Mouse (Mus musculus) hindbrain, embryonic 11.5 days (tissue): ENCODE results near the gene Upf3a. TPM values are rescaled to one million over a fixed set of nuclear protein-coding genes. Genes with fewer than 3 reads are reported as not detected.

Experiments
- ATAC-seq: fragments of 200-750 bp; cut with Nextera tagmentation; 2 replicates; pipeline ENCODE4 v1.8.0; 2017; ENCODE audit warnings: mild to moderate bottlenecking, moderate TSS enrichment, moderate library complexity; ENCODE audit not compliant: low FRiP score
- DNase-seq: peaks from one replicate; pipeline ENCODE4 v3.0.0-alpha.2; 2015; ENCODE audit warnings: low spot score
- H3K27ac ChIP-seq: fragments of 300-500 bp; sonication (generic); 2 replicates; pipeline ENCODE4 v1.5.1; 2014; ENCODE audit warnings: mild to moderate bottlenecking, low read depth, low read length
- H3K27me3 ChIP-seq: fragments of 300-500 bp; sonication (generic); 2 replicates; pipeline ENCODE4 v1.6.1; 2014; ENCODE audit warnings: mild to moderate bottlenecking, low read length, moderate library complexity, mixed read lengths; ENCODE audit not compliant: control insufficient read depth, insufficient read depth
- H3K36me3 ChIP-seq: fragments of 300-500 bp; sonication (generic); 2 replicates; pipeline ENCODE4 v1.6.1; 2014; ENCODE audit warnings: mild to moderate bottlenecking, low read length, moderate library complexity, mixed read lengths; ENCODE audit not compliant: control insufficient read depth, insufficient read depth
- H3K4me1 ChIP-seq: fragments of 300-500 bp; sonication (generic); replicated peaks from 2 replicates; pipeline ENCODE4 v1.6.1; 2014; ENCODE audit warnings: low read length, mixed read lengths; ENCODE audit not compliant: control insufficient read depth, insufficient read depth
- H3K4me2 ChIP-seq: fragments of 300-500 bp; sonication (generic); replicated peaks from 2 replicates; pipeline ENCODE4 v1.6.1; 2014; ENCODE audit warnings: mild to moderate bottlenecking, low read depth, low read length
- H3K4me3 ChIP-seq: fragments of 300-500 bp; sonication (generic); 2 replicates; pipeline ENCODE4 v1.5.1; 2014; ENCODE audit warnings: low read depth, low read length
- H3K9ac ChIP-seq: fragments of 300-500 bp; sonication (generic); 2 replicates; pipeline ENCODE4 v1.6.1; 2014; ENCODE audit warnings: low read depth, low read length
- H3K9me3 ChIP-seq: fragments of 300-500 bp; sonication (generic); 2 replicates; pipeline ENCODE4 v1.6.1; 2016; ENCODE audit warnings: low read length; ENCODE audit not compliant: control insufficient read depth
- WGBS: fragments of 180-500 bp; shearing (Covaris S2); extraction: QIAGEN DNeasy Blood & Tissue Kit; methylation state at CpG from one replicate; pipeline ENCODE4 v1.1.7; 2014; 5-methylcytosine and 5-hydroxymethylcytosine counted together
- polyA plus RNA-seq: library from polyadenylated mRNA; unstranded; fragments of >200 nt; fragmentation: Nextera tagmentation; extraction: Ambion mirVana; gene quantifications from 2 replicates; pipeline ENCODE4 v1.2.1, GENCODE M21; 2014

Upf3a gene
- polyA plus RNA-seq, 1 experiment from 2014 or later = 43.7 TPM

GRCm38 (mm10) chr8:13757805-13758727 is 27.3 kb upstream of the Upf3a start:
- H3K4me1 ChIP-seq = peaks cover 2% of the 10 kb centered on the region; the same call in 1 of the 2 replicates
- 0 out of 2 replicates have a peak overlapping the region, but pooled peaks have one; percentile 17 for H3K27ac ChIP-seq
- H3K4me2 ChIP-seq = peak overlapping the region; percentile 74
- 0 out of 2 replicates have a peak, but pooled peaks cover 3% of the 10 kb centered on the region for H3K36me3 ChIP-seq
- H3K9me3 ChIP-seq = no peaks in the 10 kb centered on the region
- peak; percentile 65 for DNase-seq
- no peaks in the 10 kb centered on the region for H3K27me3 ChIP-seq
- WGBS = under 1% methylated on average over 37 of the region's 38 CpGs
- H3K9ac ChIP-seq = peak overlapping the region; percentile 94
- peak overlapping the region; percentile 100 for H3K4me3 ChIP-seq
- ATAC-seq = peak; percentile 73

GRCm38 (mm10) chr8:13769206-13769605 is 16.2 kb upstream of the Upf3a start:
- peaks cover 19% of the 10 kb centered on the region for H3K36me3 ChIP-seq
- H3K27me3 ChIP-seq = no peaks in the 10 kb centered on the region
- no peak for DNase-seq
- no peak overlapping the region for H3K9ac ChIP-seq
- no peak overlapping the region for H3K4me3 ChIP-seq
- 90% methylated on average over 11 of the region's 11 CpGs for WGBS
- no peak overlapping the region for H3K4me2 ChIP-seq
- no peak for ATAC-seq
- no peak overlapping the region for H3K27ac ChIP-seq
- H3K4me1 ChIP-seq = no peaks in the 10 kb centered on the region
- no peaks in the 10 kb centered on the region for H3K9me3 ChIP-seq

GRCm38 (mm10) chr8:13780536-13780935 is 4.9 kb upstream of the Upf3a start:
- Histone ChIP-seq H3K27ac (no peak overlapping the region), H3K4me1 (no peaks in the 10 kb centered on the region), H3K9me3 (no peaks in the 10 kb centered on the region), H3K4me2 (no peak overlapping the region), H3K27me3 (no peaks in the 10 kb centered on the region), H3K4me3 (no peak overlapping the region), H3K9ac (no peak overlapping the region), H3K36me3 (peaks cover 18% of the 10 kb centered on the region)
- ATAC-seq = no peak
- DNase-seq = no peak
- 89% methylated on average over 3 of the region's 3 CpGs for WGBS

- H3K4me3 ChIP-seq = peak overlapping the region; percentile 65
- peak; percentile 100 for DNase-seq
- peak; percentile 96 for ATAC-seq
- H3K4me2 ChIP-seq = peak overlapping the region; percentile 60
- H3K27ac ChIP-seq = peak overlapping the region; percentile 98
- H3K9ac ChIP-seq = peak overlapping the region; percentile 96
- H3K27me3 ChIP-seq = no peaks in the 10 kb centered on the region
- no peaks in the 10 kb centered on the region for H3K9me3 ChIP-seq
- no peaks in the 10 kb centered on the region for H3K4me1 ChIP-seq
- peaks cover 7% of the 10 kb centered on the region; the same call in 1 of the 2 replicates for H3K36me3 ChIP-seq
- under 1% methylated on average over 43 of the region's 47 CpGs for WGBS
These were observed 417 bp downstream of the Upf3a start for GRCm38 (mm10) chr8:13785764-13786299.

- H3K4me2 ChIP-seq = no peak overlapping the region
- no peaks in the 10 kb centered on the region for H3K36me3 ChIP-seq
- WGBS = 91% methylated on average over 8 of the region's 8 CpGs
- H3K27ac ChIP-seq = no peak overlapping the region
- H3K4me1 ChIP-seq = no peaks in the 10 kb centered on the region
- no peaks in the 10 kb centered on the region for H3K27me3 ChIP-seq
- DNase-seq (no peak), ATAC-seq (no peak)
- no peak overlapping the region for H3K4me3 ChIP-seq
- no peaks in the 10 kb centered on the region for H3K9me3 ChIP-seq
- no peak overlapping the region for H3K9ac ChIP-seq
These were observed 4.2 kb downstream of the Upf3a start for GRCm38 (mm10) chr8:13789606-13790005.

GRCm38 (mm10) chr8:13793097-13793745 is 7.8 kb downstream of the Upf3a start:
- Histone ChIP-seq H3K4me1 (no peaks in the 10 kb centered on the region), H3K4me3 (no peak overlapping the region), H3K9me3 (no peaks in the 10 kb centered on the region), H3K27me3 (no peaks in the 10 kb centered on the region), H3K27ac (no peak overlapping the region), H3K9ac (no peak overlapping the region), H3K36me3 (0 out of 2 replicates have a peak, but pooled peaks cover 4% of the 10 kb centered on the region), H3K4me2 (no peak overlapping the region)
- WGBS = 94% methylated on average over 8 of the region's 8 CpGs
- no peak for ATAC-seq
- no peak for DNase-seq

GRCm38 (mm10) chr8:13793746-13794101 is 8.3 kb downstream of the Upf3a start:
- Histone ChIP-seq H3K9ac (no peak overlapping the region), H3K27me3 (no peaks in the 10 kb centered on the region), H3K36me3 (0 out of 2 replicates have a peak, but pooled peaks cover 4% of the 10 kb centered on the region), H3K4me2 (no peak overlapping the region), H3K27ac (no peak overlapping the region), H3K9me3 (no peaks in the 10 kb centered on the region), H3K4me3 (no peak overlapping the region), H3K4me1 (no peaks in the 10 kb centered on the region)
- 98% methylated on average over 11 of the region's 11 CpGs for WGBS
- ATAC-seq (no peak), DNase-seq (no peak)

GRCm38 (mm10) chr8:13797676-13798075 is 12.3 kb downstream of the Upf3a start:
- WGBS = 91% methylated on average over 5 of the region's 5 CpGs
- no peak overlapping the region for H3K9ac ChIP-seq
- no peak for ATAC-seq
- H3K4me1 ChIP-seq = no peaks in the 10 kb centered on the region
- H3K36me3 ChIP-seq = 0 out of 2 replicates have a peak, but pooled peaks cover 4% of the 10 kb centered on the region
- DNase-seq = no peak
- no peak overlapping the region for H3K4me3 ChIP-seq
- no peaks in the 10 kb centered on the region for H3K27me3 ChIP-seq
- no peaks in the 10 kb centered on the region for H3K9me3 ChIP-seq
- H3K27ac ChIP-seq = no peak overlapping the region
- H3K4me2 ChIP-seq = no peak overlapping the region
